Mouse (Mus musculus): Measurements from ENCODE around the gene Snrpa1. TPM values are rescaled to one million over a fixed set of nuclear protein-coding genes. Genes with fewer than 3 reads are reported as not detected.
A peak's percentile ranks its signal among the peaks of the same experiment; 100 is the strongest.
"Not testable (repeated sequence)": the region's sequence is repeated elsewhere in the genome, so short reads cannot be mapped to it uniquely, and the experiment has no call there.

Snrpa1 gene
- total RNA-seq (2021), result 10 to 100 TPM; 30.8 to 38.2 TPM
- long read RNA-seq, experiment 1, transcript Snrpa1-206 (9 exons, 1,248 nt), result major isoform, 34 of 43 reads
- long read RNA-seq, experiment 1, partial matches to known transcripts, result 1 of 43 reads
- long read RNA-seq, experiment 1, other reads (novel, unspliced or antisense), result 6 of 43 reads
- long read RNA-seq, experiment 2, transcript Snrpa1-206 (9 exons, 1,248 nt), result major isoform, 13 of 22 reads
- long read RNA-seq, experiment 2, partial matches to known transcripts, result 2 of 22 reads
- long read RNA-seq, experiment 2, other reads (novel, unspliced or antisense), result 4 of 22 reads

DNA sequence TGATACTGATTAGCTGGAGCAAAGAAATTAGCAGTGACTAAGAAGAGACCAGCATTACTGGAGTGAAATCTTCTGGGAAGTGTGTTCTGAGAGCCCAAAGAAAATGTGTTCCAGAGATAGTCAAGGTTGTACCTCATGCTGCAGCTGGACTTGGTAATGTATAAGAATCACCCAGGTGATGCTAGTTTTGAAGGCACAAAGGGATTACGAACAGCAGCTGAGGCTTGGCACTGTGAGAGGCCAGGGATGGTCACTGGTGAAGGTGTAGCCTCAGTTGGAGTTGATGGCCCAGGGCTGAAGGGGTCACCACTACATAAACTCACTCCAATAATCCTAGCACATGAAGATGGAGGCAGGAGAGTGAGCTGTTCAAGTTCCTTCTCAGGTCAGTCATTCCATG lies at the start of gene Snrpa1:
Gene Snrpa1 (plus strand): TSS at position 301 of the 400 bp plus-strand sequence.
- DNase-seq, result no peak

DNA sequence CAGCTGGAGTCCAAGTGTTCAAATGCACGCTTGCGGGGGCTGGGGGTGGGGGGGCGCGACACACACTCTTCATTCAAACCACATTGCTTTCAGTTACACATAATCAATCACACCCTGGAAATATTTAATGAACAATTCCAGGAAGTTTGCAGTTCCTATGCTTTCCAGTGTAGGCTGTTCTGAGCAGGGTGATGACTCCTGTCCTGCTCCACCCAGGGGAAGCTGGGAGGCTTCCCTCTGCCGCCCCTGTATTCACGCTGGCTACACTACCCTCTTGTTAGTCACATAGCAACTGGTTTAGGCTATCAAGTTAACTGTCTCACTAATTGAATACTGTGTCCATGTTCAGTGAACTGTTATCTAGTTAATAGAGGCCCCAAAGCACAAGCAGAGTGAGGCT lies 48.3 kb upstream of the Snrpa1 start:
- no peak for DNase-seq

DNA sequence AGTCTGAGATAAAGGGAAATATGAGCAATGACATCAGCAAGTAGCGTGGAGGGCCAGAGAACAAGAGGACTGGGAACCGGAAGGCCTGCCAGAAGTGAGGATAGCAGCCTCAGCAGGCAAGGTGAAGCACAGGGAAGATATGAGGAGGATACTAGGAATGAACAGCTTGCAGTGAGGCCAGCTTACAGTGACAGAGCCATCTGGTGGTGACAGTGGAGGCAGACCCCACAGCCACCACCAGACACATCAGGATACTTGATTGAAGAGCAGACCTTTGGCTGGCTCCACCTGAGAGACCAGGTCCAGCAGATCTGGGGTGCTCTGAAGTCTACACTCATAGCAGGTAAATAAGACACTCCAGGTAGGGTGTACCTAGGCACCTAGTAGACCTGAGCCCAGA lies 31.1 kb upstream of the Snrpa1 start:
- DNase-seq, result peak in 1 of 2 experiments; percentile 5

DNA sequence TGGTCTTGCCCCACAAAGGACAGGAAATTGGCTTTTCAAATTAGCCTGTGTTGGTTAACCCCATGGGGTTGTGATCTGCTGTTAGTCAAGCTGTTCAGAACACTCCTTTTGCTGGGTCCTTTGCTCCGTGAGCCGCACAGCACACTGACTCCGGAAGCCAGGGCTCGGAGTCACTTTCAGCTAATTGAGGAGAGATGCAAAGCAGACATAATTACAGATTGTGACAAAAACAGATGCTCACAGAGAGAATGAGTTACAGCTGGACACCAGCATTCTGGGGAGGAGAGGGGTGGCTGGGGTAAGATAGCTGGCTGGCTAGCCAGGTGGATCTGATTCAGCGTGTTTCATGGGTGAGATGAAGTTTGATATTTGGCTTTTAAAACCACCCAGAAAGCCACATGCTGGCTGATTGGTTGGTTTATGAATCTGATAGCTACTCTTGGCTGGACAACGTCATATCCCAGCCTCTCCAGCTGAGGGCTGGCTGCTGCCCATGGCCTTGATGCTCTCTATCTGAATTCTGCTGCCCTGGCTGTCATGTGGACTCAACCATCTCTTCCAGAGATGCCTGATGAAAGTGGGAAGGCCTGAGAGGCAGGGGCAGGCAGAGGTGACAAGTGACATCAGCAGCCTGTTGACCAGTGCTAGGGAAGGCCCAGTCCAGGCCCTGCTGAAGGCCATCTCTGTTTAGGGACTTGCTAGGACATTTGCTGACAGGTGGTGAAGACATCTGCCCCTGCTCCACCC lies 29.9 kb upstream of the Snrpa1 start:
- peak in 1 of 2 experiments; percentile 13 for DNase-seq

DNA sequence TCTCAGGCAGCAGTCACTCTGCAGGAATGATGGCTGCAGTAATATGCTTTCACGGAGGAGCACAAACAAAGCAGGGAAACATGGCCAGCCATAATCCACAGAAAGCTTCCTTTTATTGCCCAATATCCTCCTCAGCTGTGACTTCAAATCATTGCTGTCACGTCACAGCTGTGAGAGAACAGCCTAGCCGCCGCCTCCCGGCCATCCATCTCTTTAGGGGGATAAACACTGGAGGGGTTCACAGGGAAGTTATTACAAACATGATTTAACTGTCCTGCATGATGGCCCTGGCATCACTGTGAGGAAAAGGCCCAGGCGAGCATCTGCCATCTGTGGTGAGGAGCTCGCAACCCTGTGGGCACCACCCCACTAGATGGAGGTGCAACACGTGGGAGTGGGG lies 22.0 kb upstream of the Snrpa1 start:
- no peak for DNase-seq

DNA sequence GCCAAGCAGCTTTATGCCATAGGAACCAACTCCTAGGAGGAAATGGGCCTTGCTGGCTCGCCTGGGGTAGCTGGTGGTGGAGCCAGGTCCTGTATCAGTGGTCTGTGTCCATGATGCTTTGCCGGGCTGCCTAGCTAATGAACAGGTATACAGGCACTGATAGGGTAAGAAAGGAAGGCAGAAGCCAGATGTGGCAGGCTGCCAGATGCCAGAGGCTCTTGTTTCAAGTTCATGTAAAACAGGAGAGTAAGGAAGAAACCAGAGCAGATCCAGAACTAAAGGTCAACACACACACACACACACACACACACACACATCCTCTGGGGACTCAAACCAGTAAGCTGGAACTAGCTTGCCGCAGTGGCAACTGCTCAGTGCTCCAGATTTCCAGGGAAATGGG lies 20.5 kb upstream of the Snrpa1 start:
- DNase-seq, result peak in 1 of 2 experiments; percentile 17

DNA sequence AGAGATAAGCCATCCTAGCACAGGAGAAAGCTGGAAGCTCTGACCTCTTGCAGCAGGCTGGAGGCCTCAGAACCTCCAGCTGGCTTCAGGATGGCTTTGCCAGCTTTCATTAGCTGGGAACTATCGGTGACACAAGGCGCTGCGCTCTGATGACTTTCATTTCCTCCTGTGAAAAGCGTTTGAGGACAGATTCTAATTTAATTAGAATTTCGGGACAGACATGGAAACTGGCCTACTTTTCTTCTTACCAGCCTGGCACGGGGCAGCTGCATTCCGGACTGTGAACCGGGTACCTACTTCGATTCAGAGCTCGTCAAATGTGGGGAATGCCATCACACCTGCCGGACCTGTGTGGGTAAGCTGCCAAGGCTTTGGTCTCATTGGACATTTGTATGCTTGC lies 20.1 kb upstream of the Snrpa1 start:
- no peak for DNase-seq

DNA sequence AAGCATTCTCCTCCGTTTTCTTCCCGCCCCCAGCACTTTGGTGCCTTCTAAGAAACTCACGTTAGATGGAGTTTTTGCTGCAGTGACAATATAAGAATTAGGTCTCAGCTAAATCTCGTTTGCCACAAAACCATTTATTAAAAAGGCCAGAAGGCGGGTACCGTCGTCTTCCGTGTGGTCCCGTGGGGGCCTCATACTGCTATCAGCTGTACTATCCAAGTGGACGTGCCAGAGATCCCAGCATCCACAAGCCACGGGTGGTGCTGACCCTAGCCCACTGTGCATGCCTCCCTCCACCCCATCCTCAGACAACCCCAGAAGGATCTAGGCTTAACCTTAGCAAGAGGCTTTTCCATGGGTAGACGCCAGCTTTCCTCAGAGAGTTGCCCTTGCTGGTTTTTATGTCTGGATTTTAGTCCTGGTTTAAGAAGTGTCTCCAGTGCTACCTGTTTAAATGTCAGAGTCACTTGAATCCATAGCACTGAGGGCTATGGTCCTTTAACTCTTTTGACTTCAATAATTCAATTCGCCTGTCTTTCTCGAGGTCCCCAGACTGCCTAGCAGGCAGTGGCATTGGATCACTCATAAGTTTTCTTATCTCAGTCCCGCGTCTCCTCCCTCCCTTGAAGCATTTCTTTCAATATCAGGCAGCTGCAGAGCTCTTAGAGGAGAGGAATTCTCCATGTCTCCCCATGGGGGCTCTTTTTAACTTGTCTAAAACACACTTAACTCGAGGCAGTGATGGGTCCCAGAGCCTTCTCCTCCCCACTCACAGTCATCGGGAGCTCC lies 18.6 kb upstream of the Snrpa1 start:
- no peak for DNase-seq

DNA sequence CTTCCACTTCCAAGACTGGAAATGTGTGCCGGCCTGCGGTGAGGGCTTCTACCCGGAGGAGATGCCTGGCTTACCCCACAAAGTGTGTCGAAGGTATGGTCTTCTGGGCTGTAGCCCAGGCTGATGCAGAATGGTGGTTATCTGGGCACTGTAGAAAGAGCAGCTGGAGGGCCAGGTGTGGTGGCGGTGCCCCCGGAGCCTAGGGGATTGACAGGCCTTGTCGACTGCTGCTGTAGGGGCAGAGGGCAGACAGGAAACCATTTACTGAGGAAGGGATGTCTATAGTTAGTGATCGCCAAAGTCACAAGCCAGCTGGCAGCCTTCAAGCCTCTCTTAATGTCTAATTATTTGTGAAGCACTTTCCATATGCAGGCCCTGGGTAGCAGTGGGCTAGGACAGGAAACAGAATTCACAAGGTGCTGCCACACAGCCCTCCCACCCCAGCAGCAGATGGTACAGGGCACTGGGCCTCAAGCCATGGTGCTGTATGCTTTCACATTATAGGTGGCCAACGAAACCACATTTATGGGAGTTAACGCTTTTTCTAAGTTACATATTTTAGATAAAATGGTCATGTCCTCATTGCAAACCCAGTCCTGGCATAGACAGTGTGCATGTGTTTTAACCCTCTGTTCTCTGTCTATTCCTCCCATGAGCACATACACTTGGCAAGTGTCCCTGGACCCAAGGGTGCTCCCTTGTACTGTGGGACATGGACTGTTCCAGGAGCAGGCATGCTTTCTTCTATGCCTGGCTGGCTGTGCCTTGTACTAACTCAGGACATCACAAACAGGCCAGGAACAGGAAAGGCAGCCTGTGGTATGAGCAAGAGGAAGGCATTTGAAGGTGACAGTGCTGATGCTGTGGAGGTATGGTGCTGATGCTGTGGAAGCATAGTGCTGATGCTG lies 15.0 kb upstream of the Snrpa1 start, which contains the start of gene Gm45213:
Gene Gm45213 (plus strand): TSS at position 51 of the 908 bp plus-strand sequence.
- DNase-seq, result no peak

DNA sequence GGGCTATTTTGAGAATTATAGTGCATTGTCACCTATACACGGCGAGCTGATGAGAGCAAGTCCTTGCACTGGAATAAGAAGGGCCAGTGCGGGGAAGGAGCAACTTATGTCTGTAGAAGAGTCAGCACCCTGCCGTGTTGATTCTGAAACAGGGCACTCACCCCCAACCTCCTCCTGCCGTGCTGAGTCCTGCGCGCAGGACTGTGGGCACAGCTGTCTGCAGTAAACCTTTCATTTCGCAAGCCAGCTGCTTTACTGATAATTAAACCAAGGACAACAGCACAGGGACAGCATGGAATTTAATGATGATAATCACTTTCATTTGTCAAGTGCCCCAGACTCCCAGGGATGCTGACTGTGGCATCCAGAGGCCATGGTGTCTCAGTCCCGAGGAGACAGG lies 14.2 kb upstream of the Snrpa1 start:
- DNase-seq, result no peak

DNA sequence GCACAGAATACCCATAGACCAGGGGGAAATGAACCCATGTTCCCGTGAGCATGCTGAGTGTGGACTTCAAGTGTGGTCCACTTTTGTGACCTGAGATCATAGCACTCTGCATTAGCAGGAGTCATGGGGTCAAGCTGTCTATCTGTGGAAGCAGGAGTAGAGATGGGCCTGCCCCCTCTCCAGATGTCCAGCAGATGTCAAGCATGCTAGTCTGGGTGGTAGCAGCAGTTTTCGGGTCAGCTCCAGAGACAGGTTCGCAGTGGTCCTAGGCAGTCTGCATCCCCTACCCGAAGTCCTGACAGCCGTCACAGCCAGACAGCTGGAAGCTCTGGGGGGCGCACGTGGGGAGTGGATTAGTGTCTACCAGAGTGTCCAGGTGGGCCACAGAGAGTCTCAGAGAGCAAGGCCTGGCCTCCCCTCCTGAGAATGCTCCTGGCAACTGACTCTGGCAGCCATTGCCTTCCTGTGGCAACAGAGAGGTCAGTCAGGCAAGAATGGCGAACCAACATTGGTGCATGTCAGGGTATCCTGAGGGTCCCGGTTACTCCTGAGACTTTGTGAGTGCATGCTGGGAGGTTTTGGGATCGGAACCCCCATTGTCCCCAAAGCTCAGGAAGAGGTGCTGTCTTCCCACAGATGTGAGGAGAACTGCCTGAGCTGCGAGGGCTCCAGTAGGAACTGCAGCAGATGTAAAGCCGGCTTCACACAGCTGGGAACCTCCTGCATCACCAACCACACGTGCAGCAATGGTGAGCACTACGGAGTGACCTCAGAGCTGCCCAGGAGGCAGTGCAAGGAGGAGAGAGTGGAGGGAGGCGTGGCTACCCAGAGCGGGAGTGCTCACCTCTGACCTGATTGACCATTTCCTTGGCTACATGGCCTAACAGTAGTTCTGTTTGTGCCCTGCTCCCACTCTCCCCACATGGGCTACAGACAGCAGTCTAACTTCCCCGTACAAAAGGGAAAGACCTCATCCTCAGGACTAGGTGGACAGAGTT lies 11.6 kb upstream of the Snrpa1 start:
- peak in 1 of 2 experiments; percentile 29 for DNase-seq

DNA sequence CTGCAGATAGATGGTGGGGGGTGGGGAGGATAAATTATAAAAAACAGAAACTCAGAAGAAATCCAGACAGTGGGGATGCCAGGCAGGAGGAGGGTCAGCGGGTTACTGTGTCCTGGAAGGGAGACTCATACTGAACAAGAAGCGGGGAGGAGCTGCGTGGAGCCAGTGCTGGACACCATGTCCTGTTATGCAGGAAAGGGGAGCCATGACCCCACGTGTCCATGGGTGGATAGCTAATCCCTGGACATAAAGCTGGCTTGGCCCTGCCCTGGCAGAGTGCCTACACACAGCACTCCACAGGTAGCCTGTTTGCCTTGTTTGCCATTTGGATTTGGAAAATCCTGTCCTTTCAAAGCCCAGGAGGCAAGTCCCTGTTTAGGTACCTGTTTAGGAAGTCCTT lies 10.8 kb upstream of the Snrpa1 start:
- DNase-seq, result no peak

DNA sequence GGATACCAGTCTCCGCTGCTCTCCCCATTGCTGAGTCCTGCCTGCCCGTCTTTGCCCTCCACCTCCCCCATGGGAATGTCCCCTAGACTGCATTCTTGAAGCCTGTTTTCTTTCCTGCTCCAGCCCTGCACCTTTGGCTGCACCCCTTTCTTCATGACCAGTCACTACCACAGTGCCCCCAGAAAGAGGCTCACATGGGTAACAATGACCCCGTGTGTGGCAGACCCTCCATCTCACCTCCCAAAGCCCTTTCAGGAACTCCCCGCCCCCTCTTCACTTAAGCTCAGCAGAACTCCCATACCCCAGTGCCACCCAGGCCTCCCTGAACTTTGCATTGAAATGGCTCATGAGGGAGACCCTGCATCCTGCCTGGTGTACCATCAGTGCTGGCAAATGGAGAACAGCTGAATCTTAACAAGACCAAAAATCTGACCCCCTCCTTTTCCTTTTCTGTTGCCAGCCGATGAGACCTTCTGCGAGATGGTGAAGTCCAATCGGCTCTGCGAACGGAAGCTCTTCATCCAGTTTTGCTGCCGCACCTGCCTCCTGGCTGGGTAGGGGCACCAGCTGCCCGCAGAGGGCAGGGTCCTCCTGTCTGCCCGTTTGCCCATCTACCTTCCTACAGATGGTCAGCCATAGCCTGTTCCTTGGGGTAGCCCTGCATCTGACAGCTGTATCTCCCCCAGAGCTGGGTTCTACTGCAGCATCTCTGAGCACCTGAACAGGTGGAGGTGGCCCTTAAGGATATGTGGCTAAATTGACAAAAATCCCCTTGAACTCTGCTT lies 10.2 kb upstream of the Snrpa1 start:
- no peak for DNase-seq

DNA sequence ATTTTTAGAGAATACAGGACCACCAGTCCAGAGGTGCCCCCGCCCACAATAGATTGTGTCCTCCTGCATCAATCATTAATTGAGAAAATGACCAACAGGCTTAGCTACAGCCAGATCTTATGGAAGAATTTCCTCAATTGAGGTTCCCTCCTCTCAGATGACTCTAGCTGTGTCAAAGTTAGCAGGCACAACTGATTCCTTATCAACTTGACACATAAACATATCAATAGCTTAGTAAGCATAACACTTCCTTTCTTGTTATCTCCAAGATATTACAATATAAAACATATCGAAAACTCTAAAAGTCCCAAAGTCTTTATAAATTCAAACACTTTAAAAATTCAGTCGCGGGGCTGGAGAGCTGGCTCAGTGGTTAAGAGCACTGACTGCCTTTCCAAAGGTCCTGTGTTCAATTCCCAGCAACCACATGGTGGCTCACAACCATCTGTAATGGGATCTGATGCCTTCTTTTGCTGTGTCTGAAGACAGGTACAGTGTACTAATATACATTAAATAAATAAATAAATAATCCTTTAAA lies 4.8 kb upstream of the Snrpa1 start:
- no peak for DNase-seq

DNA sequence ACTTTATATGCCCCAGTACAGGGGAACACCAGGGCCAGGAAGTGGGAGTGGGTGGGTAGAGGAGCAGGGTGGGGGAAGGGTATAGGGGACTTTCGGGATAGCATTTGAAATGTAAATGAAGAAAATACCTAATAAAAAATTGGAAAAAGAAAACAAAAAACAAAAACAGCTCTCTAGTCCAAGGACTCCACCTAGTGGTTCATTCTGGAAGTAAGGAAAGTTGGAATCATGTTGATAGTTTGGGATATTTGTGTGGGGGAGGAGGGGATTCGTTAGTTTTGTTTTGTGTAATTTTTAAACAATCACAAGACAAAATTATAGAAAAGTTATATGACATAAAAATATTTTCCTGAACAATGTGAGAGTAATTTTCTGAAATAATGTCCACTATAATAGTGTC lies 3.4 kb upstream of the Snrpa1 start:
- DNase-seq, result not testable (repeated sequence)

DNA sequence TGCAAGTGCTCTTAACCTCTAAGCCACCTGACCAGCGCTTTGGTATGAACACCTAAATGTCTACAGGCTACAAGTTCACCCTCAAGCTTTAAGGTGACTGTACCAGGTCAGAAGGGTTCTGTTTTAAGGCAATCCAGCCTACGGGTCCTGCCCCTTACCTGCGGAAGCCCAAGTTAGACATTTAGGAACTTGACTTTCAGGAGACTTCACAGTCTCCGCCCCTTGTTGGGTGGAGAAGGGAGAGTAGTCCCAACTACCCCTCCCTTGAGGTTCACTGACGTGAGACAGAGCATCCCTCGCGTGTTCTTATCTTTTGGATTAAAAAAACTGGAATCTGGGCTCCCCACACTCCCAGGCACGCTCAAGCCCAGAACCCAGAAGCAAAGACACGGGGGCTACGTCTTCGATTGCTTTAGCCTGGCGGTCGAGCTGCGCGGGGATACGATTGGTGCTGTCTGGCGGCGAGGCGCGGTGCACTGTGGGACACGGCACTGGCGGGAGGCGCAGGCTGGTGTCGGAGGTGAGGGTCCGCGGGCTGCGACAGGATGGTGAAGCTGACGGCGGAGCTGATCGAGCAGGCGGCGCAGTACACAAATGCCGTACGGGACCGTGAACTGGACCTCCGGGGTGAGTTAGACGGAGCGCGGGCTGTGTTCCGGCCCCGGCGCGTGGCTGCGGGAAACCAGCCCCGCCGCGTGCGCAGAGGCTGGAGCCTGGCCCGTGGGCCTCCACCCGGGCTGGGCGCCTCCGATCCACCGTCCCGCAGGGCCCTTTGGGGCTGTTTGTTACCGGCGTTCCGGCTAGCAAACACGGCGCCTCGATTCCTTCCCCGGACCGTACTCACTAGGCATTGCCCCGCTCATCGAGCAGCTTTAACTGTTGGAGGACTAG lies 1.5 kb downstream of the Snrpa1 start:
- peak; percentile 92 for DNase-seq

DNA sequence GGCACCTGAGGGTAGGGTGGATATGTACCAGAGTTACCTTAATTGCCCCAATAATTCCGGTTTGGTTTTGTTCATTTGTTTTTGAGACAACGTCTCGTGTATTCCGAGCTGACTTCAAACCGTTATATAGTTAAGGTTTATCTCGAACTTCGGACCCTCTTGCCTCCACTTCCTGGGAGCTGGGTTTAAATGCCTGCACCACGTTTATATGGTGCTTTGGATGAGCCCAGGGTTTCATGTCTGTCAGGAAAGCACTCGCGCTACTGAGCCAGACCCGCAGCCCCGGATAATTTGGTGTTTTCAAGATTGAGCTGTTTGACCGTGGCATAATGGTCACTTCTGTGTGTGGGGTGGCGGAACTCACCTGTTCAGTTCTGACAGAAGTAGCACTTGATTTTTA lies 2.3 kb downstream of the Snrpa1 start:
- no peak for DNase-seq

DNA sequence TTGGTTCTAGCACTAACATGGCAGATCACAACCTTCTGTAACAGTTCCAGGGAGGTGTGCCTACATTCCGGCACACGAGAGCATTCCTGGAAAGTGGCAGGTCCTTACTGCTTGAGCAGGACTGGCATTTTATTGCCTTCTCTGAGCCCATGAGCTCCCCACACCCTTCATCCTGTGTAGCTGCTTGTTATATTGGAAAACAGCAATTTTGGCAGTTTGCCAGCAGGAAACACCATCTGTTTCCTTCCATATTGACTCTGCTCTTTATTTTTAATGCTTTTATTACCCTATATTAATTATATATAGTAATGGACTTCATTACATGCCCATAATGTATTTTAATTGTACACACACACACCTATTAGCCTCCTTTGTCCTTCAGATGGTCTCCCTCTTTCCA lies 17.6 kb downstream of the Snrpa1 start:
- DNase-seq, result no peak
